Mouse (Mus musculus): Measurements from ENCODE around the gene Pkn1. TPM values are rescaled to one million over a fixed set of nuclear protein-coding genes. Genes with fewer than 3 reads are reported as not detected.

The Pkn1 gene
- polyA plus RNA-seq, 1 experiment from 2014 or later: 28.8 TPM

DNA sequence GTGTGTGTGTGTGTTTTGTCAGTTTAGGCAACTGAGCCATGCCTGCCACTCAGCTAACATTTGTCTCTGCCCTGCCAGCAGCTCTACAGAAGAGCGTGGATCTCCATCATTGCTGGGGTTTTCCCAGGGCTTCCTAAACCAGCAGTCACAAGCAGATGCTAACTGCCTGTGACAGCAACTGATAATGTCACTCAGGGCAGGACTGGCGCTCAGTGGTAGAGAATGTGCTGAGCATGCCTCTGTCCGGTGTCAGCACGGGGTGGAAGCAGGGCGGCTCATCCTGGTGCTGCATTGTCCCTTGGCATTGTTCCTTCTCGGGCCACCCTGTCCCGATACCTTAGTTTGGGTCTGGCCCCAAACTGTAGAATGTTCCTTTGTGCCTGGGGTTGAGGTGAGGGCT lies 75.4 kb downstream of the Pkn1 start:
- WGBS: 90% methylated on average over 7 of the region's 7 CpGs
- ATAC-seq (ENCODE audit: insufficient number of reproducible peaks, low FRiP score, low TSS enrichment, low read depth) (no peak), DNase-seq (ENCODE audit: low spot score) (no peak)
- Histone ChIP-seq H3K4me3 (ENCODE audit: low read depth, low read length) (no peak overlapping the region), H3K9me3 (ENCODE audit: control insufficient read depth, low read length) (no peaks in the 10 kb centered on the region), H3K27ac (replicated peaks; ENCODE audit: low read depth, low read length) (no peak overlapping the region), H3K27me3 (ENCODE audit: control insufficient read depth, insufficient read depth, low read length) (no peaks in the 10 kb centered on the region), H3K4me2 (ENCODE audit: low read depth, severe bottlenecking) (no peak overlapping the region), H3K36me3 (ENCODE audit: control insufficient read depth, insufficient read depth, low read length) (no peaks in the 10 kb centered on the region), H3K9ac (ENCODE audit: low read length) (no peak overlapping the region), H3K4me1 (ENCODE audit: control insufficient read depth, insufficient read depth, low read length) (no peaks in the 10 kb centered on the region)

DNA sequence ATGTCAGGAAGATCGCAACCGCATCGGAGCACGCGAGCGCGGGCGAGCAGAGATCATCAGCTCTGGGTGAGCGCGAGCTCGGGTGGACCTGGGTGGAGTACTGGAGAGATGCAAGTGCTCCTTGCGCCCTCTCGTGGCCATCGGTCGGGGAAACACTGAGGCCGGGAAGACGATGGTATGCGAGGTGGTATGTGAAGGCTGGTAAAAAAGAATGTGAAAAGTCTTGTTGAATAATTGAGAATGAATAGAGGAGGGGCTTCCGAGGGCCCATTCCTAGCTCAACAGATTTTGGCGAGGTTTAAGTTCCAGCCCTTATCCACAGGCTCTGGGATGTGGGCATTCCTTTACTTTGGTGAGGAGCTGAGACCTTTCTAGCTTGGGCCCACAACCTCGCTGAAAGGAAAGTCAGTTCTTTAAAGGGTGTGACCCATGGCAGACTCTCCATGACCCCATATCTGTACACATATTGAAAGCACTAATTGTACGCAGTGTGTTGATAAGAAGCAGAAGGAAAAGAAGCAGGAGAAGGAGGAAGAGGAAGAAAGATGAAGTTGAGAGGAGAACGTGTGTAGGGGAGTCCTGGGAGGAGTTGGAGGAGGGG lies 76.5 kb downstream of the Pkn1 start:
- Histone ChIP-seq H3K9ac (ENCODE audit: low read length) (0 out of 2 replicates have a peak overlapping the region, but pooled peaks have one; percentile 1), H3K27ac (replicated peaks; ENCODE audit: low read depth, low read length) (no peak overlapping the region), H3K4me3 (ENCODE audit: low read depth, low read length) (peak overlapping the region; percentile 18; the same call in 1 of the 2 replicates), H3K36me3 (ENCODE audit: control insufficient read depth, insufficient read depth, low read length) (no peaks in the 10 kb centered on the region), H3K4me1 (ENCODE audit: control insufficient read depth, insufficient read depth, low read length) (no peaks in the 10 kb centered on the region), H3K4me2 (ENCODE audit: low read depth, severe bottlenecking) (peak overlapping the region; percentile 53), H3K27me3 (ENCODE audit: control insufficient read depth, insufficient read depth, low read length) (no peaks in the 10 kb centered on the region), H3K9me3 (ENCODE audit: control insufficient read depth, low read length) (no peaks in the 10 kb centered on the region)
- DNase-seq (ENCODE audit: low spot score) (peak; percentile 92), ATAC-seq (ENCODE audit: insufficient number of reproducible peaks, low FRiP score, low TSS enrichment, low read depth) (peak; percentile 87)
- 11% methylated on average over 23 of the region's 23 CpGs for WGBS

DNA sequence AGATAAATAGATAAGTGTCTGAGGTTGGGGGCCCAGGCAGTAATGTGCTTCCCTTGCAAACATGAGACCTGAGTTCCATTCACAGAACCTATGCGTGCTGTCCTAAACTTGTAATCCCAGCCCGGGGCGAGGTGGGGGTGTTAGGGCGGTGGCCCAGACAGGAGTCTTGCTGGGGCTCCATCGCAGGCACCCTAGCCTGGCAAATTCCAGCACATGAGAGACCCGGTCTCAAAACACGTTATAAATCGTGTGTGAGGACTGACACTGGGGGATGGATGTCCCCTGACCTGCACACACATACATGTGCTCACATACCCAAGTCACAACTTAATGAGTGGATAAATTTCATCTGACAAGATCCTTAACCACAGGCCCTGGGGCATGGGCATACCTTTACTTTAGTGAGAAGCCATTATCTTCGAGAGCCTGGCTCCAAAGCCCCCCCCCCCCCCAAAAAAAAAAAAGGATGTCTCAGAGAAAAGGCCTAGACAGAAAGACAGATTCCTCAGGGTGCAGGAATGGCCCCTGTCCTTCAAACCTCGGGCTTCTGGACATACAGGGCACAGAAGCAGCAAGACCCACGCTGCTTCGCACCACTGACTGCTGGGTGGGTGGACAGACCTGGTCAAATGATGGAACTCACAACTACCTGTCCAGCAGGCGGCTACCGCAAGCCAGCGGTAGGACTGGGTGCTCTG lies 77.1 kb downstream of the Pkn1 start:
- Histone ChIP-seq H3K9ac (ENCODE audit: low read length) (0 out of 2 replicates have a peak overlapping the region, but pooled peaks have one; percentile 1), H3K36me3 (ENCODE audit: control insufficient read depth, insufficient read depth, low read length) (no peaks in the 10 kb centered on the region), H3K27ac (replicated peaks; ENCODE audit: low read depth, low read length) (no peak overlapping the region), H3K4me1 (ENCODE audit: control insufficient read depth, insufficient read depth, low read length) (no peaks in the 10 kb centered on the region), H3K4me2 (ENCODE audit: low read depth, severe bottlenecking) (peak overlapping the region; percentile 53), H3K27me3 (ENCODE audit: control insufficient read depth, insufficient read depth, low read length) (no peaks in the 10 kb centered on the region), H3K9me3 (ENCODE audit: control insufficient read depth, low read length) (no peaks in the 10 kb centered on the region), H3K4me3 (ENCODE audit: low read depth, low read length) (peak overlapping the region; percentile 18; the same call in 1 of the 2 replicates)
- 56% methylated on average over 15 of the region's 15 CpGs for WGBS
- peak; percentile 29 for ATAC-seq (ENCODE audit: insufficient number of reproducible peaks, low FRiP score, low TSS enrichment, low read depth)
- DNase-seq (ENCODE audit: low spot score): no peak

DNA sequence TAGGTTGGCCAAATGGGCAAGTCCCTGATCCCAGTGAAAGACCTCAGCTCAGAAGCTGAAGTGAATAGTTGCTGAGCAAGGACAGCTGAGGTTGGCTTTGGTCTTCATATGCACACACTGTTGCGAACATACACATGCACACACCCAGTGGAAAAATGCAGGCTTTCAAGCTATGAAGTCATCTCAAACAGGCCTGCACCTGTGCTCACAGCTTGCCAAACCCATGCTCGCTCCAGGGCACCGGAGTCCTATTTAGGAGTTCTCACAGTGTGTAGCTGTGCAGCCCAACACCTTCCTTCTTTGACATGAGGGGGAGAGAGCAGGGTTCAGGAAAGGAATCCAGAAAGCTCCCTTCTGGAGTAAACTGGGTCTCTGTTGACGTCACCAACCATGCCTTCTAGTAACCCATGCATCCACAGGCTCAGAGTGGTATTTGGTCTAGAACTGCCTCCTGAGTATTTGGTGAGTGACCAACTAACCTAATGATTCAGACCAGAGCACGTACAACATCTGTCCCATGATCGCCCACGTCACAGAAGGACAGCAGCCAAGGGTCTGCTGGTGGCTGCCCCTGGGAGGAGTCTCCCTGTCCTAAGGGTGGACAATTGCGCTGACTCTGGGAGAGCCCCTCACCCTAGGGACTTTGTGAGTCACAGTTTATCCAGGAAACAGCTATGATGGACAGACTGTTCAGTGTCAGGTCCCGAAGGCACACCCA lies 79.3 kb downstream of the Pkn1 start:
- ATAC-seq (ENCODE audit: insufficient number of reproducible peaks, low FRiP score, low TSS enrichment, low read depth) (no peak), DNase-seq (ENCODE audit: low spot score) (no peak)
- no peak overlapping the region for H3K9ac ChIP-seq (ENCODE audit: low read length)
- H3K36me3 ChIP-seq (ENCODE audit: control insufficient read depth, insufficient read depth, low read length): no peaks in the 10 kb centered on the region
- H3K4me3 ChIP-seq (ENCODE audit: low read depth, low read length): no peak overlapping the region
- H3K27ac ChIP-seq (replicated peaks; ENCODE audit: low read depth, low read length): no peak overlapping the region
- 90% methylated on average over 9 of the region's 9 CpGs for WGBS
- H3K9me3 ChIP-seq (ENCODE audit: control insufficient read depth, low read length): no peaks in the 10 kb centered on the region
- no peaks in the 10 kb centered on the region for H3K27me3 ChIP-seq (ENCODE audit: control insufficient read depth, insufficient read depth, low read length)
- no peaks in the 10 kb centered on the region for H3K4me1 ChIP-seq (ENCODE audit: control insufficient read depth, insufficient read depth, low read length)
- no peak overlapping the region for H3K4me2 ChIP-seq (ENCODE audit: low read depth, severe bottlenecking)

DNA sequence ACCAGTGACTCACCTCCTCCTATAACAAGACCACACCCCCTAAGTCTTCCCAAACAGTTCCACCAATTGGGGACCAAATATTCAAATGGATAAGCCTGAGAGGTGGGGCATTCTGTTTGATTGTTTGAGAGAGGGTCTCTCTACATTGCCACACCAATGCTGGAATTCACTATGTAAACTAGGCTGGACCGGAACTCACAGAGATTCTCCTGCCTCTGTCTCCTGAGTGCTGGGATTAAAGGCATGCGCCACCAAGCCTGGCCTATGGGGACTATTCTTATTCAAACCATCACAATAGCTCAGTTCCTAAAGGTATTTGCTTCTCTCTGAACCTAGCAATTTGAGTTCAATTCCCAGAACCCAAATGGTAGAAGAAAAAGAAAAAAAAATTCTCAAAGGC lies 80.4 kb downstream of the Pkn1 start:
- DNase-seq (ENCODE audit: low spot score) (no peak), ATAC-seq (ENCODE audit: insufficient number of reproducible peaks, low FRiP score, low TSS enrichment, low read depth) (no peak)
- Histone ChIP-seq H3K36me3 (ENCODE audit: control insufficient read depth, insufficient read depth, low read length) (0 out of 2 replicates have a peak, but pooled peaks cover 3% of the 10 kb centered on the region), H3K4me1 (ENCODE audit: control insufficient read depth, insufficient read depth, low read length) (no peaks in the 10 kb centered on the region), H3K27me3 (ENCODE audit: control insufficient read depth, insufficient read depth, low read length) (no peaks in the 10 kb centered on the region), H3K27ac (replicated peaks; ENCODE audit: low read depth, low read length) (no peak overlapping the region), H3K4me2 (ENCODE audit: low read depth, severe bottlenecking) (no peak overlapping the region), H3K9me3 (ENCODE audit: control insufficient read depth, low read length) (no peaks in the 10 kb centered on the region), H3K4me3 (ENCODE audit: low read depth, low read length) (no peak overlapping the region), H3K9ac (ENCODE audit: low read length) (no peak overlapping the region)
- WGBS: 98% methylated on average over 2 of the region's 2 CpGs

DNA sequence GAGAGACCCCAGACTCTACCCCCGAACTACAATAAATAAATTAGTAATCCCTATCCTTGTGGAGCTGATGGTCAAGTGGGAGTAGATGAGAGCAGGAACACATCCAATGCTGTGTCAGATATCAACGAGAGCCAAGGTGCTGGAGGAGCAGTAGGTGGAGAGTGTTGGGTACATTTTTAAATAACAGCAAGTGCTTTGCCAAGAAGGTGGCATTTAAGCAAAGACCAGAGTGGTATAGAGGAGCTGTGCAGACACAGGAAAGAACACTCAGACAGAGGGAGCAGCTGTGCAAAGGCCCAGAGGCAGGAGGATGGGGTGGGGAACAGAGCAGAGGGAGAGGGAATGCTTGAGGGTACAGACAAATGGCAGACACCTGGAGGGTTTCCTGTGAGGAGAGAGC lies 81.9 kb downstream of the Pkn1 start:
- Histone ChIP-seq H3K36me3 (ENCODE audit: control insufficient read depth, insufficient read depth, low read length) (peaks cover 9% of the 10 kb centered on the region; the same call in 1 of the 2 replicates), H3K4me3 (ENCODE audit: low read depth, low read length) (no peak overlapping the region), H3K4me1 (ENCODE audit: control insufficient read depth, insufficient read depth, low read length) (no peaks in the 10 kb centered on the region), H3K9me3 (ENCODE audit: control insufficient read depth, low read length) (no peaks in the 10 kb centered on the region), H3K4me2 (ENCODE audit: low read depth, severe bottlenecking) (no peak overlapping the region), H3K27ac (replicated peaks; ENCODE audit: low read depth, low read length) (no peak overlapping the region), H3K9ac (ENCODE audit: low read length) (no peak overlapping the region), H3K27me3 (ENCODE audit: control insufficient read depth, insufficient read depth, low read length) (no peaks in the 10 kb centered on the region)
- no peak for ATAC-seq (ENCODE audit: insufficient number of reproducible peaks, low FRiP score, low TSS enrichment, low read depth)
- WGBS: 82% methylated on average over 2 of the region's 2 CpGs
- DNase-seq (ENCODE audit: low spot score): no peak

DNA sequence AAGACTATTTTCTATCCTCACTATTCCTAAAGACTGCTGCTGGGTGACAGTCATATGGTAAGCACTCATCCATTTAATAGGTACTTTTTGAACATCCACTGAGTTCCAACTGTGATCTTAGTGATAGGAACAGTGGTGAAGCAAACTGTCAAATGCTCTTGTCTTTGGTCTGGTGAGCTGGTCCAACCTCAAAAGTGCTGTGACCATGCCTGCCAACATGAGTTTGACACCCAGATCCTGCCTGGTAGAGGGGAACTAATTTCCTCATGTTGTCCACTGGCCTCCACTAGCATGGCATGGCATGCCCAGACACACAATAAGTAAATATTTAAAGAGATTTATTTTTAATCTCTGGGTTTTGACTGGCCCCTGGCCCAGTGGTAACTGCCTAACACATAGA lies 82.4 kb downstream of the Pkn1 start:
- Histone ChIP-seq H3K9ac (ENCODE audit: low read length) (no peak overlapping the region), H3K4me2 (ENCODE audit: low read depth, severe bottlenecking) (no peak overlapping the region), H3K4me1 (ENCODE audit: control insufficient read depth, insufficient read depth, low read length) (no peaks in the 10 kb centered on the region), H3K4me3 (ENCODE audit: low read depth, low read length) (no peak overlapping the region), H3K9me3 (ENCODE audit: control insufficient read depth, low read length) (no peaks in the 10 kb centered on the region), H3K27me3 (ENCODE audit: control insufficient read depth, insufficient read depth, low read length) (no peaks in the 10 kb centered on the region), H3K27ac (replicated peaks; ENCODE audit: low read depth, low read length) (no peak overlapping the region), H3K36me3 (ENCODE audit: control insufficient read depth, insufficient read depth, low read length) (peaks cover 11% of the 10 kb centered on the region; the same call in 1 of the 2 replicates)
- ATAC-seq (ENCODE audit: insufficient number of reproducible peaks, low FRiP score, low TSS enrichment, low read depth) (no peak), DNase-seq (ENCODE audit: low spot score) (no peak)
